Mouse (Mus musculus) CH12.LX (cell line): ENCODE measurements at regions not wholly inside any gene's neighbourhood (a gene's known extent, or its start where the extent isn't known, plus 50 kb on each side); places are given as distances from the start of the nearest gene placed in this dataset.

ENCODE experiments used
- BHLHE40 ChIP-seq: IDR thresholded peaks from 2 replicates; pipeline ENCODE4 v1.6.1; 2011; ENCODE audit warnings: mild to moderate bottlenecking, low read depth, low read length, improper control_type of control experiment
- CHD1 ChIP-seq: IDR thresholded peaks from 2 replicates; pipeline ENCODE4 v1.6.1; 2012; ENCODE audit warnings: low read depth, low read length, improper control_type of control experiment, inconsistent platforms
- CTCF ChIP-seq, 2 experiments: IDR thresholded peaks in 1 of 2; conservative IDR thresholded peaks in 1 of 2; 2 replicates each; pipeline ENCODE4 v1.5.1; 2011 to 2012; ENCODE audit warnings: low read depth in 2 of 2, low read length in 2 of 2, improper control_type of control experiment in 1 of 2, inconsistent platforms in 1 of 2, mild to moderate bottlenecking in 1 of 2, moderate library complexity in 1 of 2
- EP300 ChIP-seq: IDR thresholded peaks from 2 replicates; pipeline ENCODE4 v1.6.1; 2011; ENCODE audit warnings: low read length, improper control_type of control experiment
- HCFC1 ChIP-seq: IDR thresholded peaks from 2 replicates; pipeline ENCODE4 v1.6.1; 2012; ENCODE audit warnings: low read depth, mild to moderate bottlenecking, inconsistent platforms, low read length, improper control_type of control experiment
- POLR2A ChIP-seq: IDR thresholded peaks from 2 replicates; pipeline ENCODE4 v1.6.1; 2011; ENCODE audit warnings: low read depth, mild to moderate bottlenecking, improper control_type of control experiment, low read length
- RAD21 ChIP-seq: IDR thresholded peaks from 2 replicates; pipeline ENCODE4 v1.6.1; 2011; ENCODE audit warnings: low read depth, mild to moderate bottlenecking, low read length, improper control_type of control experiment, moderate library complexity
- ZC3H11A ChIP-seq: IDR thresholded peaks from 2 replicates; pipeline ENCODE4 v1.6.1; 2012; ENCODE audit warnings: low read depth, mild to moderate bottlenecking, inconsistent platforms, low read length, improper control_type of control experiment
- ZKSCAN1 ChIP-seq: IDR thresholded peaks from 2 replicates; pipeline ENCODE4 v1.6.1; 2012; ENCODE audit warnings: low read depth, inconsistent platforms, low read length, improper control_type of control experiment, borderline replicate concordance
- ZMIZ1 ChIP-seq: IDR thresholded peaks from 2 replicates; pipeline ENCODE4 v1.6.1; 2012; ENCODE audit warnings: low read depth, mild to moderate bottlenecking, inconsistent platforms, low read length, improper control_type of control experiment

DNA sequence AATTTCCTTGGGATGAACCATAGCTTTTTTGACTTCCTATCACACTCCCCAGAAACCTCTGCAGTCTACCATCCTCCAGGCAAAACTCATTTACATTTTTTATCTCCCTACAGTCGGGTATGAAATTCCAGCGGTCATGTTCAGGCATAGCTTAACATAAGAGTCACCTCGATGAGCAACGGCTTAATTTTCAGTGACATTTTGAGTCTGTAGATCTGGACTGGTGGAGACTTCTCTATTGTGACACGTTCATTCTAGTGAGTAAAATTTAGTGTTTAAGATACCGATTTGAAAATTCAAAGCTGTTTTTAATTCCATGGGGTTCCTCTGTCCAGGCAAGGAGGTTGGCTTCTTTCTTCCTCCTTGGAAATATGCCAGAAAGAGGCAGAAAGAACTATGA, 207.7 kb upstream of the Nr2f2 start:
- TF ChIP-seq ZKSCAN1 (no peak), CTCF (conservative IDR thresholded peaks at IDR 0.05 in 1 of 2, IDR thresholded peaks at IDR 0.05 in 1 of 2; ENCODE audit: low read depth in 2 of 2, low read length in 2 of 2) (no peak), EP300 (no peak), POLR2A (no peak), BHLHE40 (no peak), HCFC1 (no peak), ZMIZ1 (no peak), ZC3H11A (no peak), RAD21 (no peak), CHD1 (no peak)
